Mouse (Mus musculus): ENCODE data around the gene Klhl25. TPM values are rescaled to one million over a fixed set of nuclear protein-coding genes. Genes with fewer than 3 reads are reported as not detected.
"Not testable (repeated sequence)": the region's sequence is repeated elsewhere in the genome, so short reads cannot be mapped to it uniquely, and the experiment has no call there.

The Klhl25 gene
- polyA plus RNA-seq, 1 experiment from 2014 or later: 22.5 TPM

DNA sequence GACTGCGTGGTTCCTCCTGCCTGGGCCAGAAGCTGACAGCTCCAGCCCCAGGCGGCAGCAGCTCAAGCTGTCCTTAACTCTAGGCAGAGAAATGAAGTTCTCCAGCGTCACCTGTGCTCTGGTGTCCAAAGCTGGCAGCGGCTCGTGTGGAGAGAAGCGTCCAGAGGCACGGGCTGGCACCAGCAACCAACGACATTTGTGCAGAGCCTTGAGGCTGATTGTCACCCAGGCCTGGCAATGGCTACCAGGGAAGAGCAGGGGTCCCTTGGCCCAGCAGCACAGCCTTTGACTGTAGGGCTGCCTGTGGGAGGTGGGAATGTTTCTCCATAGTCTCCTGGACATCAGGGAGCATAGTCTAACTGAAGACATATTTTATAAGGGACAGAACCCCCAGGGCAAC lies 24.6 kb downstream of the Klhl25 start:
- Histone ChIP-seq H3K27me3 (ENCODE audit: control insufficient read depth, insufficient read depth, low read length) (no peaks in the 10 kb centered on the region), H3K4me1 (replicated peaks; ENCODE audit: control insufficient read depth, insufficient read depth, low read length) (no peaks in the 10 kb centered on the region), H3K9ac (ENCODE audit: low read length) (no peak overlapping the region), H3K36me3 (ENCODE audit: control insufficient read depth, insufficient read depth, low read length) (peaks cover 2% of the 10 kb centered on the region; the same call in 1 of the 2 replicates), H3K4me3 (ENCODE audit: low read depth, low read length) (no peak overlapping the region), H3K9me3 (ENCODE audit: control insufficient read depth, low read length) (no peaks in the 10 kb centered on the region), H3K27ac (ENCODE audit: low read depth, low read length) (no peak overlapping the region), H3K4me2 (ENCODE audit: low read depth, low read length, severe bottlenecking) (no peak overlapping the region)
- ATAC-seq (replicated peaks; ENCODE audit: low FRiP score) (no peak), DNase-seq (ENCODE audit: low spot score) (no peak)
- 93% methylated on average over 8 of the region's 8 CpGs for WGBS

DNA sequence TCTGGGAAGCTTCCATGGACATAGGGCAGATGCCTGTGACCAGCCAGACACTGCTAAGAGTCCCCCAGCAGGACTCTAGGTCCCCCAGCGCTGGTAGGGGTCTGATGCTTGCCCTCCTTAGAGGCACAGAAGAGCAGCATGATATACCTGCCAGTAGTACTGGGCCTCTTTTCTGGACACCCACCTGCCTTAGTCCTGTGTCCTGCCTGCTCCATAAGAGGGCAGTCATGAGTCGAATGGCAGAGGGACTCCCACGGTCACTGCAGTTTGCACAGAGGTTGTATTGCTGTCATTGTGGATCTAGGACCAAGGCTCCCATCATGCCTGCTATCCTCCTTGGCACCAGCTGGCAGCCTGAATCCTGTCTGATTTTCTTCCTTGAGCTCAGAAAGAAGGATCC lies 25.1 kb downstream of the Klhl25 start:
- no peaks in the 10 kb centered on the region for H3K4me1 ChIP-seq (replicated peaks; ENCODE audit: control insufficient read depth, insufficient read depth, low read length)
- DNase-seq (ENCODE audit: low spot score): no peak
- 80% methylated on average over 3 of the region's 3 CpGs for WGBS
- H3K9ac ChIP-seq (ENCODE audit: low read length): no peak overlapping the region
- no peak overlapping the region for H3K4me2 ChIP-seq (ENCODE audit: low read depth, low read length, severe bottlenecking)
- H3K27ac ChIP-seq (ENCODE audit: low read depth, low read length): no peak overlapping the region
- no peaks in the 10 kb centered on the region for H3K9me3 ChIP-seq (ENCODE audit: control insufficient read depth, low read length)
- no peak for ATAC-seq (replicated peaks; ENCODE audit: low FRiP score)
- no peak overlapping the region for H3K4me3 ChIP-seq (ENCODE audit: low read depth, low read length)
- H3K27me3 ChIP-seq (ENCODE audit: control insufficient read depth, insufficient read depth, low read length): no peaks in the 10 kb centered on the region
- H3K36me3 ChIP-seq (ENCODE audit: control insufficient read depth, insufficient read depth, low read length): peaks cover 2% of the 10 kb centered on the region; the same call in 1 of the 2 replicates

DNA sequence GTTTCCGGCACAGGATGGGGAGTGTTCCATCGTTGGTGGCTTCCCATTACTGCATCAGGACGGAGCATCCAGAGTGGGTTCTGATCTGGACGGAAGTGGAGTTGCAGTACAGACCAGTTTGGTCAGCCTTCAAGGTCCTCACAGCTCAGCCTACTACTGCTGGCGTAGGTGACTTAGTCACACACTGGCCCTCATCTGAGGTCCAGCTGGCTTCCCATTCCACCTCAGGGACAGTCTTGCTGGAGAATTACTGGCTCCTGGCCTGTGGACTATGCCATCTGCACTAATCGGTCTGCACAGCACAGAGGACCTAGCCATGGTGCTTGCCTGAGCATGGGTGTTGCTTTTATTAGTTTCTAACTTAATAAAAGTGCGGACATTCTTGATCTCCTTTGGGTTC lies 25.6 kb downstream of the Klhl25 start:
- Histone ChIP-seq H3K9ac (ENCODE audit: low read length) (no peak overlapping the region), H3K27ac (ENCODE audit: low read depth, low read length) (no peak overlapping the region), H3K4me3 (ENCODE audit: low read depth, low read length) (no peak overlapping the region), H3K27me3 (ENCODE audit: control insufficient read depth, insufficient read depth, low read length) (no peaks in the 10 kb centered on the region), H3K9me3 (ENCODE audit: control insufficient read depth, low read length) (no peaks in the 10 kb centered on the region), H3K4me2 (ENCODE audit: low read depth, low read length, severe bottlenecking) (no peak overlapping the region), H3K36me3 (ENCODE audit: control insufficient read depth, insufficient read depth, low read length) (peaks cover 2% of the 10 kb centered on the region; the same call in 1 of the 2 replicates), H3K4me1 (replicated peaks; ENCODE audit: control insufficient read depth, insufficient read depth, low read length) (no peaks in the 10 kb centered on the region)
- ATAC-seq (replicated peaks; ENCODE audit: low FRiP score): no peak
- DNase-seq (ENCODE audit: low spot score): no peak
- 98% methylated on average over 7 of the region's 7 CpGs for WGBS

- DNase-seq (ENCODE audit: low spot score); H3K4me2 ChIP-seq (ENCODE audit: low read depth, low read length, severe bottlenecking); H3K4me1 ChIP-seq (replicated peaks; ENCODE audit: control insufficient read depth, insufficient read depth, low read length); H3K9ac ChIP-seq (ENCODE audit: low read length); H3K9me3 ChIP-seq (ENCODE audit: control insufficient read depth, low read length); H3K36me3 ChIP-seq (ENCODE audit: control insufficient read depth, insufficient read depth, low read length); ATAC-seq (replicated peaks; ENCODE audit: low FRiP score); H3K27ac ChIP-seq (ENCODE audit: low read depth, low read length); H3K4me3 ChIP-seq (ENCODE audit: low read depth, low read length); H3K27me3 ChIP-seq (ENCODE audit: control insufficient read depth, insufficient read depth, low read length): not testable (repeated sequence)
- 86% methylated on average over 2 of the region's 2 CpGs for WGBS
These were observed 31.3 kb downstream of the Klhl25 start for GRCm38 (mm10) chr7:75879436-75879835.

GRCm38 (mm10) chr7:75880236-75880635 lies 32.1 kb downstream of the Klhl25 start:
- no peak overlapping the region for H3K4me2 ChIP-seq (ENCODE audit: low read depth, low read length, severe bottlenecking)
- H3K27ac ChIP-seq (ENCODE audit: low read depth, low read length): no peak overlapping the region
- H3K36me3 ChIP-seq (ENCODE audit: control insufficient read depth, insufficient read depth, low read length): no peaks in the 10 kb centered on the region
- H3K4me3 ChIP-seq (ENCODE audit: low read depth, low read length): no peak overlapping the region
- WGBS: 70% methylated on average over 8 of the region's 8 CpGs
- ATAC-seq (replicated peaks; ENCODE audit: low FRiP score): no peak
- no peaks in the 10 kb centered on the region for H3K4me1 ChIP-seq (replicated peaks; ENCODE audit: control insufficient read depth, insufficient read depth, low read length)
- H3K27me3 ChIP-seq (ENCODE audit: control insufficient read depth, insufficient read depth, low read length): no peaks in the 10 kb centered on the region
- H3K9me3 ChIP-seq (ENCODE audit: control insufficient read depth, low read length): no peaks in the 10 kb centered on the region
- DNase-seq (ENCODE audit: low spot score): no peak
- no peak overlapping the region for H3K9ac ChIP-seq (ENCODE audit: low read length)

DNA sequence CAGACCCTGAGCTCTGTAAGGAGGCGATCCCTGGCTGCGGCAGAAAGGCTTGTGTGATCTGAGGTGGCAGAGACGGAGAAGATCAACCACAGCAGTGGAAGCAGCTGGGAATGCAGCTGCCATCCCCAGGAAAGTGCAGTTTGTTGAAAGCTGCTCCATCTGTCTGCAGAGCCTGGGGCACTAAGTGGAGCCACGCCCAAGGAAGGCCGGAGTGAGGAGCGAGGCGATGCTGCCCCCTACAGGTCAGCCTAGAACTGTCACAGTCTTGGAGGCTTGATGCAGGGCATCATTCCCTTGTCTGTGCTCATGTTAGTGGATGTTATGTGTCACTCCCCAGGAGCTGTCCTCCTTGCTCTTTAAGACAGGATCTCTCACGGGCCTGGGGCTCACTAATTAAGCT lies 32.5 kb downstream of the Klhl25 start:
- H3K9me3 ChIP-seq (ENCODE audit: control insufficient read depth, low read length): no peaks in the 10 kb centered on the region
- H3K36me3 ChIP-seq (ENCODE audit: control insufficient read depth, insufficient read depth, low read length): no peaks in the 10 kb centered on the region
- peak; percentile 94 for DNase-seq (ENCODE audit: low spot score)
- 3% methylated on average over 8 of the region's 8 CpGs for WGBS
- no peak overlapping the region for H3K4me3 ChIP-seq (ENCODE audit: low read depth, low read length)
- H3K27ac ChIP-seq (ENCODE audit: low read depth, low read length): no peak overlapping the region
- no peak overlapping the region for H3K4me2 ChIP-seq (ENCODE audit: low read depth, low read length, severe bottlenecking)
- ATAC-seq (replicated peaks; ENCODE audit: low FRiP score): peak; percentile 93
- H3K9ac ChIP-seq (ENCODE audit: low read length): no peak overlapping the region
- H3K4me1 ChIP-seq (replicated peaks; ENCODE audit: control insufficient read depth, insufficient read depth, low read length): no peaks in the 10 kb centered on the region
- no peaks in the 10 kb centered on the region for H3K27me3 ChIP-seq (ENCODE audit: control insufficient read depth, insufficient read depth, low read length)

DNA sequence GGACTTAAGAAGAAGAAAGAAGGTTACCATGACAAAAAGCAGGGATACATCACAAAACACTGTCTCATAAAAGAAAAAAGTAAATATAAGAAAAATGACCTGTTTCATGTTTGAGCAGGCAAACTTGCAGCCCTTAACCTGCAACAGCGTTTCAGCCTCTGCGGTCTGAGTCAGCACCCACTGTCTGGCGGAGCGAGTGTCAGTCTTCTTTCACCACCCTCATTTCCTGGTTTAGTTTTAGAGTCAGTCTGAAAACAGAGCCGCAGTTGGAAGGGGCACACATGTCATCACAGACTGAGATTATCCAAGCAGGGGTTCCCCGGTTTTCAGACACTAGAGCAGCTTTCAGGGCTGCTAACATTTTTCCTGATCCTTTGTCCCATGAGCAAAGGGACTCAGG lies 33.3 kb downstream of the Klhl25 start:
- ATAC-seq (replicated peaks; ENCODE audit: low FRiP score): no peak
- Histone ChIP-seq H3K27ac (ENCODE audit: low read depth, low read length) (no peak overlapping the region), H3K36me3 (ENCODE audit: control insufficient read depth, insufficient read depth, low read length) (no peaks in the 10 kb centered on the region), H3K9me3 (ENCODE audit: control insufficient read depth, low read length) (no peaks in the 10 kb centered on the region), H3K4me3 (ENCODE audit: low read depth, low read length) (no peak overlapping the region), H3K9ac (ENCODE audit: low read length) (no peak overlapping the region), H3K4me1 (replicated peaks; ENCODE audit: control insufficient read depth, insufficient read depth, low read length) (no peaks in the 10 kb centered on the region), H3K4me2 (ENCODE audit: low read depth, low read length, severe bottlenecking) (no peak overlapping the region), H3K27me3 (ENCODE audit: control insufficient read depth, insufficient read depth, low read length) (no peaks in the 10 kb centered on the region)
- DNase-seq (ENCODE audit: low spot score): no peak
- 78% methylated on average over 6 of the region's 6 CpGs for WGBS

DNA sequence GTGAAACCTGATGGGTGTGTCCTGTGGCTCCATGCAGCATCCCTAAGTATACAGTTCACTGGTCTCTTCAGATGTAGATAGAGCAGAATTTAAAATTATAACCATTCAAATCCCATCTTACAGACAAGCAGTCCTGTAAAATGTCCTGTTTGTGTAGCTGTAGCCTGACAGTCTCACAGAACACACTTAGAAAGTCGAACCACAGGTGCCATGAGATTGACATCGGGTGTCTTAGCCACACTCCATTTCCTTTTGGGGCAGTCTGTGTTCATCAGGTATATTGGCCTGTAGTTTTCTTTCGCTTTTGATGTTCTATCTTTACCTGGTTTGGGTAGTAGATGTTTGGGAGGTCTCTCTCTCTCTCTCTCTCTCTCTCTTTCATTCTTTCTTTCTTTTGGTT lies 33.7 kb downstream of the Klhl25 start:
- Histone ChIP-seq H3K4me1 (replicated peaks; ENCODE audit: control insufficient read depth, insufficient read depth, low read length) (no peaks in the 10 kb centered on the region), H3K36me3 (ENCODE audit: control insufficient read depth, insufficient read depth, low read length) (no peaks in the 10 kb centered on the region), H3K4me2 (ENCODE audit: low read depth, low read length, severe bottlenecking) (no peak overlapping the region), H3K9me3 (ENCODE audit: control insufficient read depth, low read length) (no peaks in the 10 kb centered on the region), H3K9ac (ENCODE audit: low read length) (no peak overlapping the region), H3K27me3 (ENCODE audit: control insufficient read depth, insufficient read depth, low read length) (no peaks in the 10 kb centered on the region), H3K4me3 (ENCODE audit: low read depth, low read length) (no peak overlapping the region), H3K27ac (ENCODE audit: low read depth, low read length) (no peak overlapping the region)
- WGBS: 82% methylated on average over 3 of the region's 3 CpGs
- ATAC-seq (replicated peaks; ENCODE audit: low FRiP score) (no peak), DNase-seq (ENCODE audit: low spot score) (no peak)

GRCm38 (mm10) chr7:75891466-75891865 lies 43.4 kb downstream of the Klhl25 start:
- Histone ChIP-seq H3K4me2 (ENCODE audit: low read depth, low read length, severe bottlenecking) (no peak overlapping the region), H3K9me3 (ENCODE audit: control insufficient read depth, low read length) (no peaks in the 10 kb centered on the region), H3K27me3 (ENCODE audit: control insufficient read depth, insufficient read depth, low read length) (no peaks in the 10 kb centered on the region), H3K4me3 (ENCODE audit: low read depth, low read length) (no peak overlapping the region), H3K9ac (ENCODE audit: low read length) (no peak overlapping the region), H3K27ac (ENCODE audit: low read depth, low read length) (no peak overlapping the region), H3K4me1 (replicated peaks; ENCODE audit: control insufficient read depth, insufficient read depth, low read length) (no peaks in the 10 kb centered on the region), H3K36me3 (ENCODE audit: control insufficient read depth, insufficient read depth, low read length) (no peaks in the 10 kb centered on the region)
- ATAC-seq (replicated peaks; ENCODE audit: low FRiP score): no peak
- DNase-seq (ENCODE audit: low spot score): no peak
- 91% methylated on average over 4 of the region's 4 CpGs for WGBS
